Mouse (Mus musculus) kidney, postnatal 0 days (tissue): Measurements from ENCODE around the gene Chkb. TPM values are rescaled to one million over a fixed set of nuclear protein-coding genes. Genes with fewer than 3 reads are reported as not detected.
A peak's percentile ranks its signal among the peaks of the same experiment; 100 is the strongest.

Experiments used
- ATAC-seq: fragments of 200-750 bp; cut with Nextera tagmentation; replicated peaks from 2 replicates; pipeline ENCODE4 v1.8.0; 2017; ENCODE audit warnings: low read depth, moderate number of reproducible peaks, moderate TSS enrichment, moderate library complexity; ENCODE audit not compliant: low FRiP score
- DNase-seq: peaks from one replicate; pipeline ENCODE4 v3.0.0-alpha.2; 2016; ENCODE audit warnings: low spot score
- H3K27ac ChIP-seq: fragments of 300-500 bp; sonication (generic); 2 replicates; pipeline ENCODE4 v1.5.1; 2014; ENCODE audit warnings: mild to moderate bottlenecking
- H3K27me3 ChIP-seq: fragments of 300-500 bp; sonication (generic); 2 replicates; pipeline ENCODE4 v1.6.1; 2014; ENCODE audit warnings: low read length, mixed read lengths; ENCODE audit not compliant: insufficient read depth
- H3K36me3 ChIP-seq: fragments of 300-500 bp; sonication (generic); 2 replicates; pipeline ENCODE4 v1.6.1; 2014; ENCODE audit warnings: low read length, mixed read lengths; ENCODE audit not compliant: insufficient read depth
- H3K4me1 ChIP-seq: fragments of 300-500 bp; sonication (generic); replicated peaks from 2 replicates; pipeline ENCODE4 v1.6.1; 2014; ENCODE audit warnings: antibody characterized with exemption, low read length, mixed read lengths; ENCODE audit not compliant: insufficient read depth
- H3K4me2 ChIP-seq: fragments of 300-500 bp; sonication (generic); 2 replicates; pipeline ENCODE4 v1.6.1; 2014; ENCODE audit warnings: mild to moderate bottlenecking, low read length, moderate library complexity, mixed read lengths
- H3K4me3 ChIP-seq: fragments of 300-500 bp; sonication (generic); replicated peaks from 2 replicates; pipeline ENCODE4 v1.5.1; 2014; ENCODE audit warnings: low read depth, low read length
- H3K9ac ChIP-seq: fragments of 300-500 bp; sonication (generic); 2 replicates; pipeline ENCODE4 v1.6.1; 2014; ENCODE audit warnings: low read depth, low read length
- H3K9me3 ChIP-seq: fragments of 300-500 bp; sonication (generic); replicated peaks from 2 replicates; pipeline ENCODE4 v1.6.1; 2016; ENCODE audit warnings: low read length, inconsistent platforms, mixed read lengths
- CTCF ChIP-seq: IDR thresholded peaks from 2 replicates; pipeline ENCODE4 v1.5.1; 2016; ENCODE audit warnings: antibody characterized with exemption, low read depth, mild to moderate bottlenecking, moderate library complexity
- WGBS: fragments of 180-500 bp; shearing (Covaris S2); extraction: QIAGEN DNeasy Blood & Tissue Kit; methylation state at CpG from one replicate; pipeline ENCODE4 v1.1.7; 2014; 5-methylcytosine and 5-hydroxymethylcytosine counted together
- polyA plus RNA-seq: library from polyadenylated mRNA; unstranded; fragments of >200 nt; fragmentation: Nextera tagmentation; extraction: Ambion mirVana; gene quantifications from 2 replicates; pipeline ENCODE4 v1.2.1, GENCODE M21; 2015

Chkb gene
- polyA plus RNA-seq, 1 experiment from 2014 or later, result 65.1 TPM

DNA sequence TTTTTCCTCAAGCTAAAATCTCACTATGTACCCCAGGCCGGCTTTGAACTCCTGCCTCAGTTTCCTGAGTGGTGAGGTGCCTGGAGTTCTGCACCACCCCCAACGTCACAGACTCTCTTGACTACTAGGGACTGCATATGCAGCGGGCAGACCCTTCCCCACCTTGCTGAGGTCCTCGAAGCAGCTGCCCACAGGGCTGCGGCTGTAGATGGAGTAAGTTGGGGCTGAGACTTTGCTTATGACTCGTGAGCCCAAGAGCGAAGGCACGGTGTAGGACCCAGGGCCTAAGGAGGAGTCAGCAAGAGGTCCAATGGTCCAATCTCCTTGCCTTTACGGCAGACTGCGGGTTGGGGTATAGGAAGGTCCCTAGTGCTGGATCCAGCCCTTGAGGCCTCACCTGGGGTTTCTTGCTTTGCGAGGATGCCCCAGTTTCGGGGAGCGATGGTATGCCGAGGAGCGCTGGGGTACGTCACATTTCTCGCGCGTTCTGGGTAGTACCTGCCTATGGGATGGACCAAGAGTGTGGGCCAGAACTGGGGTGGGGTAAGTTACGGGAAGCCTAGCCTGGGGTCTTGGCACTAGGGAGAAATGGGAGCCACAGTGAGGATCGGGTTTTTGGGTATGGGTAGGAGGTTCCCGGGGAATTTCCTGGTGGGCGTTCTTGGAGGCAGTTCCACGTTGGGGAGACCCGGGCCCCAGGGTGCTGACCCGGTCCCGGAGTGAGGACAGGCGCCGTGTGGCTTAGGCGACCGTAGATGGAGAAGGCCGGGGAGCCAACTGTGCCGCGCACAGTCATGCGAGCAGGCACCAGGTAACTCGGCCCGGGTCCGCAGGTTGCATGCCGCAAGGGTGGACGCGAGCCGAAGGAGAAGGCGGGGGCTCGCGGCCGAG lies 51.5 kb downstream of the Chkb start:
- peak overlapping the region; percentile 62 for H3K4me2 ChIP-seq
- ATAC-seq, result no peak
- peak overlapping the region; percentile 24; the same call in 1 of the 2 replicates for H3K9ac ChIP-seq
- H3K4me3 ChIP-seq, result peak overlapping the region; percentile 39
- 12% methylated on average over 46 of the region's 46 CpGs for WGBS
- H3K27ac ChIP-seq, result no peak overlapping the region
- H3K27me3 ChIP-seq, result peaks cover 36% of the 10 kb centered on the region
- H3K36me3 ChIP-seq, result no peaks in the 10 kb centered on the region
- DNase-seq, result no peak
- no peaks in the 10 kb centered on the region for H3K9me3 ChIP-seq
- peaks cover 25% of the 10 kb centered on the region for H3K4me1 ChIP-seq
- no peak for TF ChIP-seq CTCF

GRCm38 (mm10) chr15:89377362-89377761 lies 52.3 kb downstream of the Chkb start:
- peaks cover 36% of the 10 kb centered on the region for H3K27me3 ChIP-seq
- ATAC-seq, result no peak
- no peak overlapping the region for H3K4me3 ChIP-seq
- no peaks in the 10 kb centered on the region for H3K9me3 ChIP-seq
- peak; percentile 3 for DNase-seq
- H3K9ac ChIP-seq, result no peak overlapping the region
- no peaks in the 10 kb centered on the region for H3K36me3 ChIP-seq
- TF ChIP-seq CTCF, result no peak
- H3K4me2 ChIP-seq, result peak overlapping the region; percentile 25; the same call in 1 of the 2 replicates
- H3K27ac ChIP-seq, result no peak overlapping the region
- WGBS, result 6% methylated on average over 18 of the region's 18 CpGs
- H3K4me1 ChIP-seq, result peaks cover 33% of the 10 kb centered on the region

DNA sequence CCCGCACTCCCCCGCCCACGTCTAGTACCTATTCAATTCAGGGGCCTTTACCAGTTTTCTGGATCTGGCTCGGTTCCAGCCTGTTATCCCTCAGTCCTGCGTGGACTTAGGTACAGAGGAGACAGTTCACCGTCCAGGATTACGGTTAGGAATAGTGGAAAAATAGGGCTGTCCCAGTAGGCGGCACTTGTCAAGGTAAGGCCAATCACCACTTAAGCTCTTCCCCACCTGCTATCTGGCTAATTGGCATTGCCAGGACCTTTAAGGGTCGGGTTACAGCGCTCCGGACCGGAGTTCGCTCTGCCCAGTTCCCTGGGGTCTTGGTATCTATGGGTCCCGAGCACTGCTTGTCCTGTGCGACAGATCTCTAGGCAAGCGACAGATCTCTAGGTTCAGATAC lies 52.8 kb downstream of the Chkb start, which contains the start of gene Tymp:
TSS of gene Tymp (minus strand) at position 83 of the 400 bp plus-strand sequence.
- DNase-seq (no peak), ATAC-seq (no peak)
- Histone ChIP-seq H3K27me3 (peaks cover 36% of the 10 kb centered on the region), H3K4me1 (peaks cover 33% of the 10 kb centered on the region), H3K4me2 (peak within 1 kb of the TSS; percentile 25; the same call in 1 of the 2 replicates), H3K27ac (no peak within 1 kb of the TSS), H3K4me3 (no peak within 1 kb of the TSS), H3K9ac (no peak within 1 kb of the TSS), H3K9me3 (no peaks in the 10 kb centered on the region), H3K36me3 (peaks cover 3% of the 10 kb centered on the region)
- TF ChIP-seq CTCF, result no peak
- WGBS, result 23% methylated on average over 16 of the region's 16 CpGs

Other genes starting within 250 kb of the Chkb start
- gene Plxnb2, start 249.1 kb downstream of the Chkb start, polyA plus RNA-seq, result 126 and 130 TPM in 2 replicates
- gene Dennd6b, start 233.4 kb downstream of the Chkb start, polyA plus RNA-seq, result 10.4 and 11.7 TPM in 2 replicates
- gene Ppp6r2, start 218.4 kb downstream of the Chkb start, polyA plus RNA-seq, result 25.9 and 26.8 TPM in 2 replicates
- gene Sbf1, start 114.6 kb downstream of the Chkb start, polyA plus RNA-seq, result 30.0 and 37.2 TPM in 2 replicates
- 1.5 and 2.0 TPM in 2 replicates for gene Adm2, start 107.2 kb downstream of the Chkb start, polyA plus RNA-seq
- 119 and 185 TPM in 2 replicates for gene Miox, start 95.5 kb downstream of the Chkb start, polyA plus RNA-seq
- gene Lmf2, start 74.2 kb downstream of the Chkb start, polyA plus RNA-seq, result 46.1 and 48.1 TPM in 2 replicates
- gene Ncaph2, start 74.2 kb downstream of the Chkb start, polyA plus RNA-seq, result 100 and 108 TPM in 2 replicates
- 11.7 and 12.6 TPM in 2 replicates for gene Sco2, start 56.1 kb downstream of the Chkb start, polyA plus RNA-seq
- gene Tymp, start 52.9 kb downstream of the Chkb start, polyA plus RNA-seq, result 1.7 and 2.1 TPM in 2 replicates
- gene Odf3b, start 50.6 kb downstream of the Chkb start, polyA plus RNA-seq, result 0.68 and 0.87 TPM in 2 replicates
- gene Klhdc7b, start 45.0 kb downstream of the Chkb start, polyA plus RNA-seq, result not detected in 2 replicates
- not detected in 2 replicates for gene Syce3, start 19.4 kb downstream of the Chkb start, polyA plus RNA-seq
- 23.7 and 26.2 TPM in 2 replicates for gene Cpt1b, start 4.0 kb downstream of the Chkb start, polyA plus RNA-seq
- gene C730034F03Rik, start 319 bp downstream of the Chkb start, polyA plus RNA-seq, result 1.5 and 1.7 TPM in 2 replicates
- gene Gm44502, start 212 bp downstream of the Chkb start, polyA plus RNA-seq, result not detected in 2 replicates
- 0.34 and 0.55 TPM in 2 replicates for gene Mapk8ip2, start 24.0 kb upstream of the Chkb start, polyA plus RNA-seq
- gene Arsa, start 47.5 kb upstream of the Chkb start, polyA plus RNA-seq, result 13.0 and 13.9 TPM in 2 replicates
- gene Shank3, start 69.7 kb upstream of the Chkb start, polyA plus RNA-seq, result 1.0 and 1.2 TPM in 2 replicates
- not detected in 2 replicates for gene Acr, start 138.4 kb upstream of the Chkb start, polyA plus RNA-seq
- 38.0 and 39.8 TPM in 2 replicates for gene Rabl2, start 162.0 kb upstream of the Chkb start, polyA plus RNA-seq